Mouse (Mus musculus) cerebellum, adult (tissue): ENCODE measurements around the gene Ergic2.

Source experiments
- ATAC-seq: cut with Nextera tagmentation; 2 replicates; pipeline ENCODE4 v1.9.2; 2017; ENCODE audit warnings: mild to moderate bottlenecking, moderate library complexity, mixed read lengths; ENCODE audit not compliant: insufficient number of reproducible peaks, low FRiP score, low TSS enrichment

Gene Ergic2

DNA sequence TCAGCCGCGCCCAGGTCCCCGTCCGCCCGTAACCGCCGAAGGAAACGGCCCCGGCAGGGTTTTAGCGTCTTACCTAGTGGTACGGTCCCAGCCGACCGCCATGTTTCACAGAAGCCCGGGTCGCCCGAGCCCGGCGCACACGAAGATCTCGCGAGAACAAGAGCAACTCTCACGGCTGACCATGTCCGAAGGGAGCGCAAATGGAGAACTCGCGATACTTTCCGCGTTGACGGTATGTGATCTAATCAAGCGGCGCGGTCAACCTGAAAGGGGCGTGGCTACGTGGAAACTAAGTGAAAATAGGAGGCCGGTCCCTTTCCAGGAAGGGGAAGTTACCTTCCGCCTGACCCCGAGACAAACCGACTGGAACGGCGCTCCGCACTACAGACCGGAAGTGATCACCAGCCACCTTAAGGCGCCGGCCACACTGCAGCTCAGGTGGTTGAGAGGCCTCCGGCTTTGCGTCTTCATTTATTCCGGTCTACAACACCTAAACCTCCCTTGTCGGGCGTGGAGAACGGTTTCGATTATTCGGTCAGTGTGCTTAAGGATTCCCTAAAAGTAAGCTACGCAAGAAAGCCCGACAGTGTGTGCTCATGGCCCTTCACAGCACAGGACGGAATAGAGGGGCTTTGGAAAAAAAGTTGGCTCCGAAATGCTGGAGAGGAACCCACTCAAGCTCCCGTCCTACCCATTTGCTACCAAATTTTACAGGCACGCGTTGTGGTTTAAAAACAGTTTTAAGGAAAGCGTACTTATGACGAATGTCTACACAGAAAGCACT, at the start of gene Ergic2:
TSS of gene Ergic2 (minus strand) at position 478 of the 784 bp plus-strand sequence.
- peak; percentile 96 for ATAC-seq

DNA sequence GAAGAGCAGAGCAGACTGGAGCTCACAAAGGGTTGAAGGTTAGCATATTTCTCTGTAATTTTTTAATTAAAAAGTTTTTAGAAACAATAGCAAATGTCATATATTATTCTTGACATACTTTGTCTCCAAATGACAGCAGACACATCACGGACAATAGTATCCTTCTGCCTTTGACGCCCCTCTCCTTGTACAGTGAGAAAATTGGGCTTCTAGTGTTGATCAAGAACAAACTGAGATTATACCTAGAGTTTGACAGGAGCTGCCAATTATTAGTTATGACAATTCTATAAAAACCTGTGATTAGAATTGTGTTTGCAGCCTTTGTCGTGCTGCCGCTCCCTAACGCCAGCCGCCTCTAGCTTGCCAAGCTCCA, 48.5 kb upstream of the Ergic2 start:
- no peak for ATAC-seq

DNA sequence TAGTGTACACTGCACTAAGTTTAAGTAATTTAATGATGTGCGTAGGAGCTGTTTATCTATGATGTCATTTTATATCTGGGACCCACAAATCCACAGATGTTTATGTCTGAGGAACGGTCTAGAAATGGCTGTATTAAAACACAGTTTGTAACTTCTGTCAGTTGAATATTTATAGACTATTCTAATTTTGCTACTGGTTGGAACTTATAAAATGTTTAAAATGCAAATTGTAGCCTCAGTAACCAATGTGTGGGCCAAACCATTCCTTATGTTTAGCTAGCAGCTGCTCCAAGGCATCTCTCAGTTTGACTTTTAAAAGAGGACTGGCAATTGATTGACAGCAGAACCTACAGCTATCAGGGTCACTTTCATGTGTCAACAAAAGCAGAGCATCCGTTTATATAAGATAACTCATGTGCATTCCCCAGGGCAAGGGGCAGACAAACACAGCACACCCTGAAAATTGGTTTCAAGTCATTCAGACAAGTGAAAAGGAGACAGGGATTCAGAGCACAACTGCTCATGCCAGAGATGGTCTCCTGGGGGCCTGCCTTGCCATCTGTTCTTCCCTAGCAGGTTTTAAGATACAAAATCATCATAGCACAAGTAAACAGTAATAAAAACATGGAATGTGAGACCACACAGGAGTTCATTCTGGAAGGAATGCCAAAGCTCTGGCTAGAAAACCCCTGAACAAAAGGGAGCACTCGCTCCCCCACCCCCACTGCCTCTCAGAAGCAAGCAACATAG, 48.0 kb upstream of the Ergic2 start:
- no peak for ATAC-seq

DNA sequence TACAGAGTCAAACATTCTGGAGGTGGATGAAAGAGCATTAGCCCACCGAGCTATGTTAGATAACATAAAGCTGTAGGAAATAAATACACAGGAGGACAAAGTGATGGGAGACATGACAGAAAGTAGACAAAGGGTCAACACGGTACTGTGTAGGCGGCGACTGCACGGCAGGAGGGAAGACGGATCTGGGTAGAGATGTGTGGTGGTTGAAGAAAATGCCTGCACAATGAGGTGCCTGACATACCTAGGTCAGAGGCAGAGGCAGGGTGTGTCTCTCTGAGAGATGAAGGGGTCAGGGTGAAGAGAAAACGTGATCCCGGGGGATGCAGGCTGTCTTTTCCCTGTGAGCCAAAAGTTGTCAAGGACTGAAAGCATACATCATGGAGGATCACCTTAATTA, 46.9 kb upstream of the Ergic2 start:
- no peak for ATAC-seq

DNA sequence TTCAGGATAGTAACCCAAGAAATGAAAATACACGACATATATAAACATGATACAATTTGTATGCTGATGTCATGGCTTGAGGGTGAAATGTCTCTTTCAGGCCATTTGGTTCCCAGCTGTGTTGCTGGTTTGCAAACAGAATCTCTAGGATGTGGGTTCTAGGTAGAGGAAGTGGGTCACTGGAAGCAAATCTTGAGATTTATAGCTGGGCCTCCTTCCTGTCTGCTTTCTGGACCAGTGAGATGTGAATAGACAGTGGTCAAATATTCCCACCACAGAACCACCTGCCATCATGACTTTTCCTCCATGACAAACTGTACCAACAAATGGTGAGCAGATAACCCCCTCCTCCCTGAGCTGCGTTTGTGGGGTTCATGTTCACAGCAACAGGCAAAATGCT, 45.6 kb upstream of the Ergic2 start:
- no peak for ATAC-seq

DNA sequence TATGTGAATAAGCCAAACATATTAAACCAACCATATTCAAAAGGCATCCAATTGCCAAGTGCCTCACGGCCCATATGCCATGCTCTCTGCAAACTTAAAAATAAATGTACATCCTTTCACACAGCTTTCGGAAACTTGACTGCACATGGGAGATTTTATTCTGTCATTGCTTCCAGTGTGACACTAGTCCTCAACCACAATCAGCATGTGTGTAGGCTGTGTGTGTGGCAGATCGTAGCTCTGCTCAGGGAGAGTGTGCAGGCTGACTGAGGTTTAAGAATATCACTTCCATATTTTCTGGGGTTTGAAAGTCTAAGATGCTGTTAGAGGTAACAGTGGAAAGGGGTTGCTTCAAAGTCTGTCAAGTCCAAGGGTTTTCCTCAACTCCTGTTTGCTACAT, 43.9 kb upstream of the Ergic2 start:
- no peak for ATAC-seq

DNA sequence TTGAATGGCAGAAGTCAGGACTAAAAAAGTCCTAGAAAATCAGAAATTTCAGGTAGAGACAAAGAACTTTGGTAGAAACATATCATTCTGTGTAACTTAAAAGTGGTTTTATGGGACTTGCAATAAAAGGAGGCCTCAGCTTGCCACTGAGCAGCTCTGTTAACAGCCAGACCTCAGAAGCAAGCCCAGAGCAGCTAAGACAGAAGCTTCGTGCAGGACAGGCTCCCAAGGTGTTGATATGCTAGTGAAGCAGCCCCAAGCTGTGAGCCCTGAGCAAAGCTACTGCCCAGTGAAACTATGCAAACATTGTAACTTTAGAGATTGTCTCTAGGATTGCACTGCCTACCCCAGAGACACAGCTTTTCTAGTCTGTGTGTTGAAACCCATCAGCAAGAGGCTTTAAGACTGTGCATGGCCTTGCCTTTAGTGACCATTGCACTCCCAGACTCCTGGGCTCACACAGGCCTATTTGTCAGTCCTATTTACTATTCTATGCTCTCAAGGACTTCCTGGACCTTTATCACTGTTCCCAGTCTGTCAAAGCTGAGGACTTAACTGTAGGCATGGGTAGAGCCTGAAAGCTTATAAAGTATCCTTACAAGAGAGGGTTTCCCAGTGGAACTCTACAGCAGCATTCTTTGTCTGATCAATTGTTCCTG, 43.4 kb upstream of the Ergic2 start:
- no peak for ATAC-seq

DNA sequence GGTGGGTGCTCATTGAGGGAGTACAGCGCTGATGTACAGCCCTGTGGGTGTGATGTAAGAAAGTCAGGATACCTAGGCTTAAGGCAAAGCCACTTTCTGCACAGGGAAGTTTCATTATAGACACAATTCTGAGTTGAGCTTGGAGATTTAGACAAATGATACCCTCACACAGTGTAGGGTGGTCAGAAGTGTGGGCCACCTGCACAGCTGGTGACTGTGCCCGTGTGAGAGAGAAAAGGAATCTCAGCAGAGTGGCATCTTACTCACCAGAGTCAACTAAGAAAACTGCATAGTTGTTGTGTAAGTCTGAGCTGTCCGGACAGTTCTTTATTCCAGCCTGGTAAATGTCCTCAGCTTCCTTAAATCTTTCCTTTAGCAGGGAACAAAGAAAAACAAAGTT, 37.0 kb upstream of the Ergic2 start:
- ATAC-seq = no peak

DNA sequence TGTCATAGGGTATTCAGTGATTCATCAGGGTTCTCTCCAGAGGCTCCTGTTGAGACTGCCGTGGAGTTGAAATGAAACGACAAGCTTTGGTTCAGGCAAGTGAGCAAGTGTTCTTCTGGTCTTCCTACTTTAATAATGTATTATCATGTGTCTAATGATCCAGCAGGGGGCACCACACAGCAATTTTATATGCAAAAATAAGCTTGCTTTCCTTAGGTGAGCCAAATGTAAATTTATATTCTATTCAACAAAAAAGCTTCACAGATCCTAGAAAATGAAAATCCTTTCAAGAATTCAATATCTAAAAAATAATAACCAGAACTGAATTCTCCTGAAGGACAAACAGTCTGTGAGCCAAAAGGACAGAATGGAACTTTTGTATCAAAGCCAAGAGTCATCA, 36.5 kb upstream of the Ergic2 start:
- ATAC-seq = no peak

DNA sequence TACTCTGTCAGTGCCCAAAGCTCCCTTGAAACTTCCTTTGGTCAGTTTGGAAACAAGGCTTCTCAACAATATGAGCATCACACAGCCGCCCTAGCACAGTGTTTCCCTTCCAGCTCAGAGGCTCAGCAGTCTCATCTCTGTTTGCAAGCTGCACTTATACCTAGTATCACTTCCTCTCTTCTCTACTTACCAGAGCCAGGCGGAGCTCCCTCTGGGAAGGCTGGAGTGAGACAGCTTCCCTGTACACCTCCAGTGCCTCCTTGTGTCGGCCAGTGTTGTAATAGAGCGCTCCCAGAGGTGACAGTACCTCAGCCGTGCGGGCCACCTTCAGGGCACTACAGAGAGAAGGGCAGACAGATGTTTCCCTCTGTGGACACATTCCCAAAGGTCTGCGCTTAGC, 34.4 kb upstream of the Ergic2 start:
- no peak for ATAC-seq

DNA sequence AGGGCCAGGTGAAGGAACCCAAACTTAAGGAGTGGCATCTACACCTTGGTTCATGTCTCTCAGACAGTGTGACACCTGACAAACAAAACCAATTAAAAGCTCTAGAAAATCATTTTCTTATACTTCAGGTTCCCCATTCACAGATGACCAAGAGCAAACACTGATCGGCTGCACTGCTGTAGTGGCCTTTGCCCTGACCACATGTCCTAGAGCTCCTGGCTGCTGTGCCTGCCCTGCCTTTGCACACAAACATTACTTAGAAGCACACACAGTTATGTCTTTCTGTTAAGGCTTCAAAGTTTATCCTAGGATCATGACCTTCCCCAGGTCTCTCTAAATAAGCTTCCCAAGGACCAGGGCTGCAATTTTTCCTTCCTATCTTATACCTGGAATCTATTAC, 32.7 kb upstream of the Ergic2 start:
- no peak for ATAC-seq

DNA sequence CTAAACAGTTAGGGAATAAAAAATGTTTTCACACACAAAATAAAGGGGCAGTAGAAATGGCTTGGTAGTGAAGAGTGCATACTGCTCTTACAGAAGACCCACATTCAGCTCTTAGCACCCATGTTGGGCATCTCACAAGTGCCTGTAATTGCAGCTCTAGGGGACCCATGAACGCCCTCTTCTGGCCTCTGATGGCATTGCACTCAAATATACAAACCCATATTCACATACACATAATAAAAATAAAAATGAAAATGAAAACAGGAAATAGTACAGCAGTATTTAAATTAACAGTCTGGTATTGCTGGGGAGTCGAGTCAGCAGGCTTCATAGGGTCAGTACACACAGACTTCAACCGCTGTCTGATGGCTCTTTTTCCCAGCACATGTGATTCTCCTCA, 30.1 kb upstream of the Ergic2 start:
- ATAC-seq = no peak

DNA sequence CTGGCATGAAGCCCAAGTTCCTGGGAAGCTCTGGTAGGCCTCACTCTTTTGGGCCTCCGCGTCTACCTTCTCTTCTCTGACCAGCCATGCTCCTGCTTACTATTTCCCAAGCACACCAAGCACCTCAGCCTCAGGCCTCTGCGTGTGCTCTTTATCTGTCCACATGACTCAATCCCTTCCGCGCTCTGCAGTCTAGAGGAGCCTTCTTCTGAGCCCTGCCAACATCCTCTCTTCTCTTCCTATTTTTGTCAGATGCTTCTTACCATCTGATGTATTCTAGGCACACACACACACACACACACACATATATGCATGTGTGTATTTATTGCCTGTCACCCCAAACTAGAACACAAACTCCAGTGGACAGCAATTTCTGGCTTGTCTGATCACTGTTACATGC, 29.5 kb upstream of the Ergic2 start:
- ATAC-seq = no peak

DNA sequence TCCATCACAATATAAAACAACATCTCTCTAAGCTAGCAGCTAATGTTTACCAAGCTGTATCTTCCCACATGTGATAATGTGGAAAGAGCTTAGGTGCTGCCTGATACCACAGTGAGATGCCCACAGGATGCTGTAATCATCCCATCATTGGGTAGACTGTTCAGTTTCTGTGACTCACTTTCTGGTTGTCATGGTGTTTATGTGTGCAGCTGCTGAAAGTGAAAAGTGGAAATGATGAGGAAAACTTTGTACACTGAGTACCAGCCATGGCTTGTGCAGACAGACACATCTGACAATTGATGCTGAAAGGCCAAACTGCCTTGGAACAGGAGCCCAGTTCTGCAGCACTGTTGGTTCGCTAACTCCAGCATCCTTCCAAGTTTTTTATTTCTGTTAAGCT, 27.1 kb upstream of the Ergic2 start:
- ATAC-seq = no peak

DNA sequence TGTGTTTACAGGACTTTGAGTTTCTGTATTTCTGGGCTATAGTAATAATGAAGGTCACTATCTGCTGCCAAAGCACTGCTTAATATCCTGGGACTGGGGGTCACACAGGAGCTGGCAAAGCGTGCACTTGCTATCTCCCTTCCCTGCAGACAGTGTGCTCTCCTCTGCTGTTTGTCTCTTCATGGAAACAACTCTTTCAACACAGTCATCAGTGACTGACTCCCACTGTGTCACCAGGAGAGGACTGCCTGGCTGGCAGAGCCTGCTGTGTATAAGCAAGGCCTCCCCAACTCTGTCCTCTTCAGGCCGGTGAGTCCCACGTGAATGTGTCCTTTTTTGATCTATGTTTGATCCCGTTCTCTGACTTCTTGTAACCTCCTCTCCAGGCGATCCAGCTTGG, 25.3 kb upstream of the Ergic2 start:
- no peak for ATAC-seq

DNA sequence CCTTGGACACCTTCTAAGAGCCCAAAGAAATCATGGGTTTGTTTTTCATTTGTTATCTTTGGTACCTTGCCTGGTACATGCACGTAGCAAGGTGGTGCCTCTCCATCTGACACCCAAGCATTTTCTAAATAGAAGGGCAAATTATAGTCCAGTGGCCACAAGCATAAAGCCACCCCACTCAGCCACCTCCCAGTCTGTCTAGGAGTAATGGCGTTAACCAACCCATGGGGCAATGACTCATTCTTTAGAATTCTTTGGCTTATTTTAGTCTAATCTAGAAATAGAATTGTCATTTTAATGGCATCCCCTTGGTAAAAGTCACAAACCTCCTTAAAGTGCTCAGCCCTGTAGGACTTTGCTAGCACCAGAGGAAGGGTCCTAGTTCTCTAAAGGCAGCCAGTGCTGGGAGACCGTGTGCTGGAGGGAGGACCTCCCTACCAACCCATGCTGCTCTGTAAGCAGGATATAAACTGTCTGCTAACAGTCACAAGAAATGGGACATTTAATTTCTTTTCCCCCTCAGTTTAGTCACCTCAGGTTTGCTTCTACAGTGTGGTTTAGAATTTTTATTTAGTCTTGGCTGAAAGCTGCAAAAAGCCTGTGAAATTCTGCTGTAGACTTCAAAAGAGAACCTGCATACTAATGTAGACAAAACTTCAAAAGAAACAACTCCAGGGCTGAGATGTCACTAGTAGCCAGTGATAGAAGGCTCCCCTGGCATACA, 22.1 kb upstream of the Ergic2 start:
- ATAC-seq = no peak

DNA sequence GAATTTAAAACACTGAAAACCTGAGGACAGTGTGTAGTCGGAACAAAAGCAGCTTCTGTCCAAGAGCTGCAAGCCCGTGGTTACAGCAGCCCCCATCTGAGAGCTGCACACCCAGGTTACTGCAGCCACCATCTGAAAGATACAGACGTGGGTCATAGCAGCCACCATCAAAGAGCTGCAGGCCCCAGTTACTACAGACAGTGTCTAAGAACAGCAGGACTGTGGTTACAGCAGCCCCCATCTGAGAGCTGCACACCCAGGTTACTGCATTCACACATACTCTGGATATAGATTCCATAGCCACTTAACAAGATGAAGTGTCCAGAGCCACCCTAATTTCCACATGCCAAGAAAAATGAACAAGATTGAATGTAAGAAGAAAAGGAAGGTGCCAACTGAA, 15.4 kb upstream of the Ergic2 start:
- ATAC-seq = no peak

DNA sequence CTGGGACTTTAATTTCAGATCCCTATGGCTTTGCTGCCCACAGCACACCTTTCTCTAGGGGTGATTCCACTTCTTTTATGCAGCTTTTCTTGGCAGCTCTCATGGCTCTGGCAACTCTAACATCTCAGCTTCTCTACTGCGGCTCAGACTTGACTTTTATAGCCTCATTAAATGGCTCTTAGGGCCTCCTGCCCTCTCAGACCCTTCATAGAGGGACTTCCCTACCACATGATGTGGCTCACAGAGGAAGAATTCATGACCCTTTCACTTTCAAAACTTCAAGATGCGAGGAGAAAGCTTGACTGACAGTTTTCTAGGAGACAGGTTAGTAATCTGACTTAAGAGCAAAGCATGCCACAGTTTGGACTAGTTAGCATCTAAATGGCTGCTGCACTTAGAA, 10.5 kb upstream of the Ergic2 start:
- ATAC-seq = no peak

DNA sequence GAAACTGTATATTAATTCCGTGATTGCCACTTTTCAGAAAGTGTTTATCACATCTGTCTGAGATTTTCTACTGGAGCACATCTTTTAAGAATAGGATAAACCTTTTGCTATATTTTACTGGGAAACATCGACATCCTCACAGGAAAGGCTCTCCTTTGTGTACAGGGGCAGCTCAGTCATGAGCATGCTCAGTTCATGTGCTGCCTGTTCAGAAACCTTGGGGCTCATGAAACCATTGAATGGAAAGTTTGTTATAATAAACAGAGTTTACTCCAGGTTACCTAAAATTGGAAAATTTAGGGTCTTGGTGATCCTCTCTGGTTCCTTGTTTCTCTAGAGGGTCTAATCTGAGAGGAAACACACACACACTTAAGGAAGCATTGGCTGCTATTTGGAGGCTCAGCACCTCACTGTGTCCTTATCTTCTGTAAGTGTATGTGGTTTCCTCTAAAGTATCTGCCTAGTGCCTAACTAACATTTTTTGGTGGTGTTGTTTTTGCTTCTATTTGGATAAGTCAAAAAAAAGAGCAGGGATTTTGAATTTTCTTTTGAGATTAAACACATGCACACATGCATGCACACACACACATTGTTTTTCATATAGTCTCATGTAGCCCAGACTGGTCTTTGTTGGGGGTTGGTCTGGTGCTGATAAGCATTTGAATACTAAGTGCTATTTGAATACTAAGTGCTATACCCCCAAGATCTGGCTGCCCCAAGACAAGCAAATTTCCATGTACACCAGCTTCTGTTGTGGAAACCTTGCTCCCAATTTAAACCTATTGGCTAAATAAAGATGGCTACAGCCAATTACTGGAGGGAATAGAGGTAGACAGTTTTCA, 6.3 kb upstream of the Ergic2 start:
- no peak for ATAC-seq

DNA sequence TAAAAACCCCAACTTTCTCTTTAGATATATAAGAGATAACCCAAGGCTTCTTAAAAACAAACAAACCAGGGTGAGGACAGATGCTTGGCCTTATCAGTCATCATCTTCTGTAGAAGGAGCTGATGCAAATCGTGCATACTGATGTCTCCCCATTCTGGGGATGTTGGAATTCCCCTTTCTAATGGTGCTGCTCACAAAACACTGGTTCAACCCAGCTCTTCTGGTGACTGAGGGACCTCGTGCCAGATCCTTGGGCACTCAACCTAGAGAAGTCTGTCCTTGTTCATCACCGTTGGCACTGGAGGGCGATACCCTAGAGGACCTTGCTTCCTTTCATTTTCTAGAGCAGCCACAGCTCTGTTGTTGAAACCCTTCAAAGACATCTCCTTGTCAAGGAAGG, 4.6 kb upstream of the Ergic2 start:
- no peak for ATAC-seq
